Mouse (Mus musculus) hindbrain, embryonic 14.5 days (tissue): Measurements from ENCODE around the gene Polr1d. TPM values are rescaled to one million over a fixed set of nuclear protein-coding genes. Genes with fewer than 3 reads are reported as not detected.
A peak's percentile ranks its signal among the peaks of the same experiment; 100 is the strongest.

Source experiments
- ATAC-seq: fragments of 200-750 bp; cut with Nextera tagmentation; 2 replicates; pipeline ENCODE4 v1.8.0; 2017; ENCODE audit warnings: moderate number of reproducible peaks, mild to moderate bottlenecking, moderate TSS enrichment, moderate library complexity; ENCODE audit not compliant: low FRiP score
- DNase-seq: peaks from one replicate; pipeline ENCODE4 v3.0.0-alpha.2; 2015; ENCODE audit warnings: low spot score
- H3K27ac ChIP-seq: fragments of 300-500 bp; sonication (generic); 2 replicates; pipeline ENCODE4 v1.5.1; 2014; ENCODE audit warnings: mild to moderate bottlenecking, moderate library complexity
- H3K27me3 ChIP-seq: fragments of 300-500 bp; sonication (generic); 2 replicates; pipeline ENCODE4 v1.6.1; 2014; ENCODE audit warnings: mild to moderate bottlenecking, low read length, mixed read lengths; ENCODE audit not compliant: control insufficient read depth, insufficient read depth
- H3K36me3 ChIP-seq: fragments of 300-500 bp; sonication (generic); replicated peaks from 2 replicates; pipeline ENCODE4 v1.6.1; 2014; ENCODE audit not compliant: control insufficient read depth, insufficient read depth
- H3K4me1 ChIP-seq: fragments of 300-500 bp; sonication (generic); replicated peaks from 2 replicates; pipeline ENCODE4 v1.6.1; 2014; ENCODE audit warnings: antibody characterized with exemption, low read length, mixed read lengths; ENCODE audit not compliant: control insufficient read depth, insufficient read depth
- H3K4me2 ChIP-seq: fragments of 300-500 bp; sonication (generic); replicated peaks from 2 replicates; pipeline ENCODE4 v1.6.1; 2014; ENCODE audit warnings: mild to moderate bottlenecking, moderate library complexity
- H3K4me3 ChIP-seq: fragments of 300-500 bp; sonication (generic); replicated peaks from 2 replicates; pipeline ENCODE4 v1.5.1; 2014; ENCODE audit warnings: mild to moderate bottlenecking, low read length
- H3K9ac ChIP-seq: fragments of 300-500 bp; sonication (generic); 2 replicates; pipeline ENCODE4 v1.6.1; 2014
- H3K9me3 ChIP-seq: fragments of 300-500 bp; sonication (generic); 2 replicates; pipeline ENCODE4 v1.6.1; 2016; ENCODE audit warnings: low read length; ENCODE audit not compliant: control insufficient read depth
- WGBS: fragments of 180-500 bp; shearing (Covaris S2); extraction: QIAGEN DNeasy Blood & Tissue Kit; methylation state at CpG from one replicate; pipeline ENCODE4 v1.1.7; 2014; 5-methylcytosine and 5-hydroxymethylcytosine counted together
- polyA plus RNA-seq: library from polyadenylated mRNA; unstranded; fragments of >200 nt; fragmentation: Nextera tagmentation; extraction: Ambion mirVana; gene quantifications from 2 replicates; pipeline ENCODE4 v1.2.1, GENCODE M21; 2014

Polr1d gene
- polyA plus RNA-seq, 1 experiment from 2014 or later, result 113 TPM

DNA sequence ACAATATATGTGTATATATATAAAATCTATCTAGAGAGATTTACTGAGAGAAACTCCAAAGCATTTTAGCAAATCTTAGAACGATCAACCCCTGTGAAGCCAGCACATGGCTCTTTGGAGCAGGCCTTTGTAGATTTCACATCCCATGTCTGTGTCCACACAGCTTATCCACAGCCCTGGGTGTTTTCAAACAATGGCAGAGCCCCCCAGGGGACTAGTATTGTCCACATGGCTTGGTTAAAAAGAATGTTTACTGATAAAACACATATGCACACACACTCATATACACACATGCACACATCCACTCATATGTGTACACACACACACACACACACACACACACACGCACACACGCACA, 58.2 kb downstream of the Polr1d start:
- H3K4me3 ChIP-seq, result no peak overlapping the region
- H3K4me2 ChIP-seq, result no peak overlapping the region
- H3K4me1 ChIP-seq, result 0 out of 2 replicates have a peak, but pooled peaks cover 4% of the 10 kb centered on the region
- DNase-seq (no peak), ATAC-seq (no peak)
- H3K27me3 ChIP-seq, result peaks cover 24% of the 10 kb centered on the region
- no peak overlapping the region for H3K9ac ChIP-seq
- no peaks in the 10 kb centered on the region for H3K9me3 ChIP-seq
- 72% methylated on average over 3 of the region's 3 CpGs for WGBS
- H3K36me3 ChIP-seq, result no peaks in the 10 kb centered on the region
- no peak overlapping the region for H3K27ac ChIP-seq

DNA sequence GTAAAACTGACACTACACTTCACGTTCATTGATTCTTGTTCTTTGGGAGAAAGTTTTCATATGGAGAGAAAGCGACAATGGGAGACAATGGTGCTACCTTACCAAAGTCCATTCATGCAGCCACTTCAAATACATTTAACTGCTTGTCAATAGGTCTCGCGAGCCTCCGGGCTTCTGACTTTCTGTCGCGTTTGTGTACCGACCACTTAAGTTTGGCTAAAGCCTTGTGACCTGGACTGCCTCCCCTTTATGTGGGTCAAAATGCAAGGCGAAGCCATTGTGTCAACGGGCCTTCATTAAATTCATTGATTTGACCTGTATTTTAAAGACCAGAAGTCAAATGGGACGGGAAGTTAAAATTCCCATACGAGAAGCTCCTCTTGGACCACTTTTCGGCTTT, 59.1 kb downstream of the Polr1d start:
- DNase-seq, result no peak
- no peaks in the 10 kb centered on the region for H3K9me3 ChIP-seq
- 26% methylated on average over 13 of the region's 13 CpGs for WGBS
- H3K4me3 ChIP-seq, result no peak overlapping the region
- H3K4me1 ChIP-seq, result 0 out of 2 replicates have a peak, but pooled peaks cover 4% of the 10 kb centered on the region
- no peak for ATAC-seq
- peaks cover 24% of the 10 kb centered on the region for H3K27me3 ChIP-seq
- no peaks in the 10 kb centered on the region for H3K36me3 ChIP-seq
- H3K9ac ChIP-seq, result no peak overlapping the region
- H3K4me2 ChIP-seq, result no peak overlapping the region
- no peak overlapping the region for H3K27ac ChIP-seq

DNA sequence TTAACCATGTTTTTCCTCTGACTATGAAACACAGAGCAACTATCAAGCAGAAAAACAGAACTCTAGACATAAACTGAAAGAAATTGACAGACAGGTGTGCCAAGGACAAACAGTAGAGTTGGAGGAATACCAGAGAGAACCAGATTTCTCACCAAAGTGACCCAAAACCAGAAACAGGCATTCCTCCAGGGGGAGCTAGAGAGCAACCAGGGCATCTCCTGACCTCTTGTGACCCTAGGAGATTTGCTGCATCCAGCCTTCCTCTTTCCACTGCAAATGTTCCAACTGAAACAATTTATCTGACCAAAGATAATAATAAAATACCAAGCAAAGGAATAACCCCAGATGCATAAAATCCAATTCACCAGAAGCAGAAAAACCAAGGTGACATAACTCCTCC, 70.5 kb downstream of the Polr1d start:
- DNase-seq (no peak), ATAC-seq (no peak)
- Histone ChIP-seq H3K27me3 (peaks cover 5% of the 10 kb centered on the region; the same call in 1 of the 2 replicates), H3K9me3 (peaks cover 10% of the 10 kb centered on the region; the same call in 1 of the 2 replicates), H3K4me1 (no peaks in the 10 kb centered on the region), H3K27ac (no peak overlapping the region), H3K4me2 (no peak overlapping the region), H3K36me3 (no peaks in the 10 kb centered on the region), H3K4me3 (no peak overlapping the region), H3K9ac (no peak overlapping the region)

DNA sequence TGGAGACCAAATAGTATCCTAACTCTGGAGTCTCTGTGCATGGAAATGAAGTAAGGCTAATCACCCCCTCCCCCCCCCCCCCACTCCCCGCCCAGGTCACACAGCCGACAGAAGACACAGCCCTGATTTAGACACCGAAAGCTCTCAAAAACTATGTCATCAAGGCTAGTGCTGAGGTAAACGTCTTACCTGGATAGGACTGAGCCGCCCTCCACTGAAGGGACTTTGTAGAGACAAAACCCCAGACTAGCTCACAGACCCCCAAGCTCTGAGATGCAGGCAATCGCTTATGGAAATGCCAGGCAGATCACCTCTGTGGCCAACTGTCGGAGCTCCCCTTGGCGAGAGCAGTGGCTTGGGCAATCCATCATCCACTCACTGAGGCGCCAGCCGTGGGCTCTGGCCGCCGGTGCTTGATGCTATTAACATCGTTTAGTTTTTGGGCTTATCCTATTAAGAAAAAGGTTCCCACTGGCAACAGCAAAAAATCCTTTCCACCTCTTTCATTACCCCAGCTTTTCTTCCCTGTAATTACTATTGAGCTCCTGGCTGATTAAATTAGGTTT, 78.0 kb downstream of the Polr1d start:
- peaks cover 5% of the 10 kb centered on the region; the same call in 1 of the 2 replicates for H3K4me1 ChIP-seq
- peaks cover 31% of the 10 kb centered on the region for H3K27me3 ChIP-seq
- 0 out of 2 replicates have a peak overlapping the region, but pooled peaks have one; percentile 22 for H3K27ac ChIP-seq
- DNase-seq, result peak; percentile 59
- ATAC-seq, result peak; percentile 49; the same call in 1 of the 2 replicates
- no peak overlapping the region for H3K4me3 ChIP-seq
- H3K9ac ChIP-seq, result no peak overlapping the region
- WGBS, result 5% methylated on average over 13 of the region's 13 CpGs
- H3K4me2 ChIP-seq, result peak overlapping the region; percentile 17
- no peaks in the 10 kb centered on the region for H3K9me3 ChIP-seq
- H3K36me3 ChIP-seq, result no peaks in the 10 kb centered on the region

- Histone ChIP-seq H3K9me3 (no peaks in the 10 kb centered on the region), H3K4me3 (no peak overlapping the region), H3K27me3 (peaks cover 31% of the 10 kb centered on the region), H3K27ac (0 out of 2 replicates have a peak overlapping the region, but pooled peaks have one; percentile 22), H3K9ac (no peak overlapping the region), H3K4me2 (peak overlapping the region; percentile 17; the same call in 1 of the 2 replicates), H3K36me3 (no peaks in the 10 kb centered on the region), H3K4me1 (peaks cover 5% of the 10 kb centered on the region; the same call in 1 of the 2 replicates)
- ATAC-seq (peak; percentile 94), DNase-seq (peak; percentile 61)
- 3% methylated on average over 13 of the region's 13 CpGs for WGBS
These were observed 78.7 kb downstream of the Polr1d start for GRCm38 (mm10) chr5:147155449-147156133.

GRCm38 (mm10) chr5:147156376-147156775, 79.5 kb downstream of the Polr1d start:
- H3K9ac ChIP-seq, result no peak overlapping the region
- 23% methylated on average over 3 of the region's 3 CpGs for WGBS
- no peak for ATAC-seq
- H3K27me3 ChIP-seq, result peaks cover 33% of the 10 kb centered on the region
- peaks cover 5% of the 10 kb centered on the region; the same call in 1 of the 2 replicates for H3K4me1 ChIP-seq
- H3K9me3 ChIP-seq, result no peaks in the 10 kb centered on the region
- H3K4me2 ChIP-seq, result no peak overlapping the region
- no peak overlapping the region for H3K27ac ChIP-seq
- DNase-seq, result no peak
- no peak overlapping the region for H3K4me3 ChIP-seq
- H3K36me3 ChIP-seq, result no peaks in the 10 kb centered on the region

GRCm38 (mm10) chr5:147157441-147157840, 80.6 kb downstream of the Polr1d start:
- DNase-seq (no peak), ATAC-seq (no peak)
- Histone ChIP-seq H3K27me3 (peaks cover 27% of the 10 kb centered on the region), H3K4me3 (no peak overlapping the region), H3K9me3 (no peaks in the 10 kb centered on the region), H3K4me1 (peaks cover 5% of the 10 kb centered on the region; the same call in 1 of the 2 replicates), H3K36me3 (no peaks in the 10 kb centered on the region), H3K9ac (no peak overlapping the region), H3K4me2 (no peak overlapping the region), H3K27ac (no peak overlapping the region)
- WGBS, result 77% methylated on average over 7 of the region's 7 CpGs

DNA sequence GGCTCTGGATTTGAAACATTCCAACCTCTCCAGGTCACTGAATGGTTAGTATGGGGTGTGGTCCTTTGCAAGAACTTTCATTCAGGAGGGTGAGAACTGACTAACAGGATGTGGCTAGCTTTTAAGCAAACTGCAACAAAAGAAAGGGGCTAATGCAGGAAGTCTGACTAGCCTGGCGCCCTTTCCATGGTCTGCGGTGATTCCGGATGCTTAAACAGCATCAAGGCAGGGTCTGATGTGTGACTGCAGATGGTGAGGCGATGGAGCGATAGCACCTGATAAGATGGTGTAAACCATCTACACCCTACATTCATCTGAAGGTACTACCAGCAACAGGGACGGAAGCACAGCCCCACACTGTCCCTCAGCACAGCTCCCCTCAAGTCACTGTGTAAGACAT, 82.5 kb downstream of the Polr1d start:
- Histone ChIP-seq H3K4me1 (peaks cover 5% of the 10 kb centered on the region; the same call in 1 of the 2 replicates), H3K36me3 (no peaks in the 10 kb centered on the region), H3K9ac (no peak overlapping the region), H3K9me3 (no peaks in the 10 kb centered on the region), H3K4me3 (no peak overlapping the region), H3K4me2 (no peak overlapping the region), H3K27me3 (peaks cover 21% of the 10 kb centered on the region; the same call in 1 of the 2 replicates), H3K27ac (no peak overlapping the region)
- no peak for ATAC-seq
- 99% methylated on average over 6 of the region's 6 CpGs for WGBS
- no peak for DNase-seq

- DNase-seq (no peak), ATAC-seq (no peak)
- Histone ChIP-seq H3K4me2 (no peak overlapping the region), H3K27me3 (peaks cover 21% of the 10 kb centered on the region; the same call in 1 of the 2 replicates), H3K9ac (no peak overlapping the region), H3K36me3 (no peaks in the 10 kb centered on the region), H3K27ac (no peak overlapping the region), H3K4me1 (peaks cover 5% of the 10 kb centered on the region; the same call in 1 of the 2 replicates), H3K9me3 (no peaks in the 10 kb centered on the region), H3K4me3 (no peak overlapping the region)
- 84% methylated on average over 2 of the region's 2 CpGs for WGBS
These were observed 82.9 kb downstream of the Polr1d start for GRCm38 (mm10) chr5:147159792-147160191.
